Mouse (Mus musculus) lung, embryonic 14.5 days (tissue): ENCODE results near the gene Grin2a. TPM values are rescaled to one million over a fixed set of nuclear protein-coding genes. Genes with fewer than 3 reads are reported as not detected.

Source experiments
- ATAC-seq: fragments of 200-750 bp; cut with Nextera tagmentation; 2 replicates; pipeline ENCODE4 v1.8.0; 2017; ENCODE audit warnings: mild to moderate bottlenecking, moderate TSS enrichment, moderate library complexity; ENCODE audit not compliant: insufficient read depth
- DNase-seq: peaks from one replicate; pipeline ENCODE4 v3.0.0-alpha.2; 2015
- H3K27ac ChIP-seq: fragments of 300-500 bp; sonication (generic); 2 replicates; pipeline ENCODE4 v1.5.1; 2014; ENCODE audit warnings: low read depth, mild to moderate bottlenecking, moderate library complexity
- H3K27me3 ChIP-seq: fragments of 300-500 bp; sonication (generic); 2 replicates; pipeline ENCODE4 v1.6.1; 2014; ENCODE audit warnings: low read length, control low read depth; ENCODE audit not compliant: insufficient read depth
- H3K36me3 ChIP-seq: fragments of 300-500 bp; sonication (generic); 2 replicates; pipeline ENCODE4 v1.6.1; 2014; ENCODE audit warnings: control low read depth; ENCODE audit not compliant: insufficient read depth
- H3K4me1 ChIP-seq: fragments of 300-500 bp; sonication (generic); 2 replicates; pipeline ENCODE4 v1.6.1; 2014; ENCODE audit warnings: antibody characterized with exemption, control low read depth; ENCODE audit not compliant: insufficient read depth
- H3K4me2 ChIP-seq: fragments of 300-500 bp; sonication (generic); 2 replicates; pipeline ENCODE4 v1.6.1; 2014; ENCODE audit warnings: mild to moderate bottlenecking
- H3K4me3 ChIP-seq: fragments of 300-500 bp; sonication (generic); 2 replicates; pipeline ENCODE4 v1.5.1; 2014; ENCODE audit warnings: low read depth, low read length
- H3K9ac ChIP-seq: fragments of 300-500 bp; sonication (generic); 2 replicates; pipeline ENCODE4 v1.6.1; 2014
- H3K9me3 ChIP-seq: fragments of 300-500 bp; sonication (generic); 2 replicates; pipeline ENCODE4 v1.6.1; 2016; ENCODE audit warnings: low read depth, low read length, control low read depth
- CTCF ChIP-seq: IDR thresholded peaks from 2 replicates; pipeline ENCODE4 v1.5.1; 2016; ENCODE audit warnings: antibody characterized with exemption, low read depth
- WGBS: fragments of 180-500 bp; shearing (Covaris S2); extraction: QIAGEN DNeasy Blood & Tissue Kit; methylation state at CpG from one replicate; pipeline ENCODE4 v1.1.7; 2014; 5-methylcytosine and 5-hydroxymethylcytosine counted together
- polyA plus RNA-seq: library from polyadenylated mRNA; unstranded; fragments of >200 nt; fragmentation: Nextera tagmentation; extraction: Ambion mirVana; gene quantifications from 2 replicates; pipeline ENCODE4 v1.2.1, GENCODE M21; 2014

The Grin2a gene
- polyA plus RNA-seq, 1 experiment from 2014 or later = 0.01 TPM

GRCm38 (mm10) chr16:9900996-9901395 lies 94.4 kb downstream of the Grin2a start:
- ATAC-seq (no peak), DNase-seq (no peak)
- H3K4me2 ChIP-seq = no peak overlapping the region
- H3K9ac ChIP-seq = no peak overlapping the region
- no peak overlapping the region for H3K4me3 ChIP-seq
- no peaks in the 10 kb centered on the region for H3K27me3 ChIP-seq
- WGBS = 77% methylated on average over 3 of the region's 3 CpGs
- H3K4me1 ChIP-seq = no peaks in the 10 kb centered on the region
- no peaks in the 10 kb centered on the region for H3K36me3 ChIP-seq
- no peak for TF ChIP-seq CTCF
- H3K27ac ChIP-seq = no peak overlapping the region
- no peaks in the 10 kb centered on the region for H3K9me3 ChIP-seq

GRCm38 (mm10) chr16:9900196-9900595 lies 95.2 kb downstream of the Grin2a start:
- no peak for ATAC-seq

GRCm38 (mm10) chr16:9899176-9899575 lies 96.2 kb downstream of the Grin2a start:
- DNase-seq = no peak
- WGBS = 68% methylated on average over 2 of the region's 2 CpGs
- H3K4me1 ChIP-seq = no peaks in the 10 kb centered on the region

More at GRCm38 (mm10) chr16:9900196-9900595, 95.2 kb downstream of the Grin2a start:
- WGBS = 89% methylated on average over 1 of the region's 1 CpGs
- TF ChIP-seq CTCF = no peak
- H3K36me3 ChIP-seq = no peaks in the 10 kb centered on the region
- no peak overlapping the region for H3K27ac ChIP-seq
- no peak overlapping the region for H3K9ac ChIP-seq
- H3K4me3 ChIP-seq = no peak overlapping the region
- H3K27me3 ChIP-seq = no peaks in the 10 kb centered on the region
- H3K4me2 ChIP-seq = no peak overlapping the region
- no peaks in the 10 kb centered on the region for H3K9me3 ChIP-seq
- DNase-seq = no peak
- H3K4me1 ChIP-seq = no peaks in the 10 kb centered on the region

GRCm38 (mm10) chr16:9895581-9895980 lies 99.8 kb downstream of the Grin2a start:
- no peaks in the 10 kb centered on the region for H3K36me3 ChIP-seq
- no peak overlapping the region for H3K27ac ChIP-seq
- ATAC-seq = no peak
- no peaks in the 10 kb centered on the region for H3K9me3 ChIP-seq
- DNase-seq = no peak
- H3K4me1 ChIP-seq = no peaks in the 10 kb centered on the region
- no peak overlapping the region for H3K4me3 ChIP-seq
- no peak overlapping the region for H3K9ac ChIP-seq
- WGBS = 61% methylated on average over 7 of the region's 7 CpGs
- no peaks in the 10 kb centered on the region for H3K27me3 ChIP-seq
- no peak overlapping the region for H3K4me2 ChIP-seq
- TF ChIP-seq CTCF = no peak

More at GRCm38 (mm10) chr16:9899176-9899575, 96.2 kb downstream of the Grin2a start:
- H3K4me3 ChIP-seq = no peak overlapping the region
- H3K4me2 ChIP-seq = no peak overlapping the region
- H3K27ac ChIP-seq = no peak overlapping the region
- no peak for TF ChIP-seq CTCF
- H3K9ac ChIP-seq = no peak overlapping the region
- no peaks in the 10 kb centered on the region for H3K27me3 ChIP-seq
- ATAC-seq = no peak
- no peaks in the 10 kb centered on the region for H3K9me3 ChIP-seq
- H3K36me3 ChIP-seq = no peaks in the 10 kb centered on the region

- WGBS = 77% methylated on average over 4 of the region's 4 CpGs
- H3K4me1 ChIP-seq = no peaks in the 10 kb centered on the region
- no peak overlapping the region for H3K9ac ChIP-seq
- DNase-seq (no peak), ATAC-seq (no peak)
- H3K27me3 ChIP-seq = no peaks in the 10 kb centered on the region
- H3K36me3 ChIP-seq = no peaks in the 10 kb centered on the region
- H3K9me3 ChIP-seq = no peaks in the 10 kb centered on the region
- no peak overlapping the region for H3K4me2 ChIP-seq
- H3K4me3 ChIP-seq = no peak overlapping the region
- no peak overlapping the region for H3K27ac ChIP-seq
- no peak for TF ChIP-seq CTCF
Observed at GRCm38 (mm10) chr16:9886155-9886554, 109.2 kb downstream of the Grin2a start.

GRCm38 (mm10) chr16:9884141-9884540 lies 111.2 kb downstream of the Grin2a start:
- no peak overlapping the region for H3K4me3 ChIP-seq
- H3K4me1 ChIP-seq = no peaks in the 10 kb centered on the region
- no peaks in the 10 kb centered on the region for H3K9me3 ChIP-seq
- DNase-seq (no peak), ATAC-seq (no peak)
- no peaks in the 10 kb centered on the region for H3K36me3 ChIP-seq
- H3K27ac ChIP-seq = no peak overlapping the region
- TF ChIP-seq CTCF = no peak
- 91% methylated on average over 2 of the region's 2 CpGs for WGBS
- H3K27me3 ChIP-seq = no peaks in the 10 kb centered on the region
- no peak overlapping the region for H3K9ac ChIP-seq
- H3K4me2 ChIP-seq = no peak overlapping the region

- no peaks in the 10 kb centered on the region for H3K27me3 ChIP-seq
- H3K9ac ChIP-seq = no peak overlapping the region
- no peak overlapping the region for H3K27ac ChIP-seq
- DNase-seq (no peak), ATAC-seq (no peak)
- no peaks in the 10 kb centered on the region for H3K4me1 ChIP-seq
- H3K9me3 ChIP-seq = no peaks in the 10 kb centered on the region
- 73% methylated on average over 4 of the region's 4 CpGs for WGBS
- H3K4me3 ChIP-seq = no peak overlapping the region
- no peak for TF ChIP-seq CTCF
- no peaks in the 10 kb centered on the region for H3K36me3 ChIP-seq
- H3K4me2 ChIP-seq = no peak overlapping the region
Observed at GRCm38 (mm10) chr16:9882420-9882819, 112.9 kb downstream of the Grin2a start.

- no peak overlapping the region for H3K4me3 ChIP-seq
- no peak overlapping the region for H3K9ac ChIP-seq
- no peaks in the 10 kb centered on the region for H3K36me3 ChIP-seq
- no peaks in the 10 kb centered on the region for H3K4me1 ChIP-seq
- ATAC-seq (no peak), DNase-seq (no peak)
- no peak overlapping the region for H3K4me2 ChIP-seq
- TF ChIP-seq CTCF = no peak
- H3K9me3 ChIP-seq = no peaks in the 10 kb centered on the region
- 57% methylated on average over 4 of the region's 4 CpGs for WGBS
- H3K27me3 ChIP-seq = no peaks in the 10 kb centered on the region
- H3K27ac ChIP-seq = no peak overlapping the region
Observed at GRCm38 (mm10) chr16:9873001-9873400, 122.4 kb downstream of the Grin2a start.
